Mouse (Mus musculus) heart, adult 2 months (tissue): ENCODE results near the gene Psma5.

ENCODE experiments used
- CTCF ChIP-seq: fragments of 200-600 bp; IDR thresholded peaks from 2 replicates; pipeline ENCODE4 v1.8.1; 2022; ENCODE audit warnings: antibody characterized with exemption, mild to moderate bottlenecking, moderate library complexity
- POLR2A ChIP-seq: fragments of 200-500 bp; IDR thresholded peaks from 2 replicates; pipeline ENCODE4 v1.6.1; 2011; ENCODE audit warnings: mild to moderate bottlenecking, low read depth, low read length, control low read depth; ENCODE audit not compliant: insufficient read depth

DNA sequence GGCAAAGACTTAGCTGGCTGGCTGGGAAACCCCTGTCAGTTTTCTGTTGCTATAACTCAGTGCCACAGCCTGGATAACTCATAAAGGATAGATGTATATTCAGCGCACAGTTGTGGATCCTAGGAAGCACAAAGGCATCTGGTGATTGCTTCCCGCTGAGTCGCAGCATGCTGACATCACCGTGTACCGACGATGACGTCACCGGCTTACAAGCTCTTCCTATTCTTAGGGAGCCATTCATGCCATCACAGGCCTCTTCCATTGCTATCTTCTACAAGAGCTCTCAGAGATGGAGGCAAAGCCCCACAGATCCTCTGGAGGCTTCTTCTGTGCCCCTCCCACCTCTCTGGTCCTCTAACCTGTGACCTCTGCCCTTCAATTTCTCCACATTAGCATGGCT is 47.0 kb downstream of the Psma5 start:
- no peak for TF ChIP-seq POLR2A
- no peak for TF ChIP-seq CTCF
